ENCODE assay signal across 8 mouse cellular contexts in genomic region chr1:181445630-181446257, GRCm38 (mm10).
A peak's percentile ranks its signal among the peaks of the same experiment; 100 is the strongest.
DNase-seq lines count a peak whose midpoint lies in the region; ATAC-seq and TF ChIP-seq lines count a peak whose summit lies in the region.

No protein-coding gene starts in this region.

- no peaks in the 10 kb centered on the region for H3K9me3 ChIP-seq in hindbrain, embryonic 15.5 days
- no peaks in the 10 kb centered on the region for H3K9me3 ChIP-seq in hindbrain, embryonic 11.5 days (ENCODE audit: control insufficient read depth, low read length)
- H3K9me3 ChIP-seq in midbrain, embryonic 11.5 days (ENCODE audit: control insufficient read depth, low read length): no peaks in the 10 kb centered on the region

- no peak for DNase-seq in hindbrain, embryonic 11.5 days (ENCODE audit: low spot score)
- peak; percentile 41 for DNase-seq in A20 (ENCODE audit: low read depth, low spot score)
- peak; percentile 12 for DNase-seq in gastrocnemius, postnatal 25 days
- peak; percentile 55 to 71 for DNase-seq in layer of hippocampus, postnatal 10 days (ENCODE audit: low spot score in 2 of 2)
- no peak for DNase-seq in urinary bladder, postnatal 10 days (ENCODE audit: low spot score)
- DNase-seq in midbrain, embryonic 11.5 days (ENCODE audit: low spot score, missing footprints): no peak

- 65% methylated on average over 1 of the region's 1 CpGs for WGBS in hindbrain, embryonic 15.5 days
- WGBS in hindbrain, embryonic 11.5 days: 71% methylated on average over 1 of the region's 1 CpGs
- WGBS in bone marrow, adult 2 months: 44% methylated on average over 1 of the region's 1 CpGs
- WGBS in midbrain, embryonic 11.5 days: 80% methylated on average over 1 of the region's 1 CpGs

- H3K27ac ChIP-seq in hindbrain, embryonic 15.5 days (replicated peaks): no peak overlapping the region
- no peak overlapping the region for H3K27ac ChIP-seq in hindbrain, embryonic 11.5 days (ENCODE audit: low read depth, low read length)
- no peak overlapping the region for H3K27ac ChIP-seq in bone marrow, adult 2 months (ENCODE audit: control insufficient read depth, insufficient read depth, low read depth, low read length, poor library complexity)
- no peak overlapping the region for H3K27ac ChIP-seq in midbrain, embryonic 11.5 days (ENCODE audit: low read depth, low read length)

- peak; percentile 42; the same call in 1 of the 2 replicates for TF ChIP-seq CTCF in bone marrow, adult 2 months (IDR thresholded peaks at IDR 0.05; ENCODE audit: control insufficient read depth, insufficient read depth, low read length)

- no peaks in the 10 kb centered on the region for H3K27me3 ChIP-seq in hindbrain, embryonic 15.5 days
- no peaks in the 10 kb centered on the region for H3K27me3 ChIP-seq in hindbrain, embryonic 11.5 days (ENCODE audit: control insufficient read depth, insufficient read depth, low read length)
- no peaks in the 10 kb centered on the region for H3K27me3 ChIP-seq in midbrain, embryonic 11.5 days (ENCODE audit: control insufficient read depth, insufficient read depth, low read length)

- no peak overlapping the region for H3K9ac ChIP-seq in hindbrain, embryonic 15.5 days
- H3K9ac ChIP-seq in hindbrain, embryonic 11.5 days (ENCODE audit: low read depth, low read length): no peak overlapping the region
- H3K9ac ChIP-seq in midbrain, embryonic 11.5 days (ENCODE audit: low read length): no peak overlapping the region

- no peak for TF ChIP-seq POLR2A in bone marrow, adult 2 months (IDR thresholded peaks at IDR 0.05; ENCODE audit: borderline replicate concordance, control insufficient read depth, low read depth, low read length)

- peak; percentile 55; the same call in 1 of the 2 replicates for ATAC-seq in hindbrain, embryonic 15.5 days (ENCODE audit: low FRiP score, low read depth)
- no peak for ATAC-seq in hindbrain, embryonic 11.5 days (ENCODE audit: low FRiP score)
- no peak for ATAC-seq in midbrain, embryonic 11.5 days (ENCODE audit: low FRiP score)

- H3K36me3 ChIP-seq in hindbrain, embryonic 15.5 days: no peaks in the 10 kb centered on the region
- H3K36me3 ChIP-seq in hindbrain, embryonic 11.5 days (ENCODE audit: control insufficient read depth, insufficient read depth, low read length): no peaks in the 10 kb centered on the region
- no peaks in the 10 kb centered on the region for H3K36me3 ChIP-seq in midbrain, embryonic 11.5 days (ENCODE audit: control insufficient read depth, insufficient read depth, low read length)

- H3K4me3 ChIP-seq in hindbrain, embryonic 15.5 days: no peak overlapping the region
- H3K4me3 ChIP-seq in hindbrain, embryonic 11.5 days (ENCODE audit: low read depth, low read length): no peak overlapping the region
- H3K4me3 ChIP-seq in bone marrow, adult 2 months (replicated peaks; ENCODE audit: control insufficient read depth, low read depth, low read length): no peak overlapping the region
- H3K4me3 ChIP-seq in midbrain, embryonic 11.5 days (ENCODE audit: low read depth, low read length): no peak overlapping the region

- H3K4me1 ChIP-seq in hindbrain, embryonic 15.5 days (replicated peaks): peaks cover 4% of the 10 kb centered on the region
- H3K4me1 ChIP-seq in hindbrain, embryonic 11.5 days (replicated peaks; ENCODE audit: control insufficient read depth, insufficient read depth, low read length): no peaks in the 10 kb centered on the region
- H3K4me1 ChIP-seq in bone marrow, adult 2 months (ENCODE audit: control insufficient read depth, insufficient read depth, low read length): no peaks in the 10 kb centered on the region
- no peaks in the 10 kb centered on the region for H3K4me1 ChIP-seq in midbrain, embryonic 11.5 days (ENCODE audit: control insufficient read depth, insufficient read depth, low read length)

- H3K4me2 ChIP-seq in hindbrain, embryonic 15.5 days: no peak overlapping the region
- H3K4me2 ChIP-seq in hindbrain, embryonic 11.5 days (replicated peaks; ENCODE audit: low read depth, low read length): no peak overlapping the region
- no peak overlapping the region for H3K4me2 ChIP-seq in midbrain, embryonic 11.5 days

Comparison
In these comparisons a context has a peak if more than half of its experiments do, and no peak if none do; other contexts are left out.
1. DNase-seq: peak in A20 (single experiment), gastrocnemius, postnatal 25 days (single experiment) and layer of hippocampus, postnatal 10 days (2 of 2); none in hindbrain, embryonic 11.5 days (single experiment), urinary bladder, postnatal 10 days (single experiment) and midbrain, embryonic 11.5 days (single experiment).